Mouse (Mus musculus) heart, adult 2 months (tissue): ENCODE results near the gene Ptpn13. TPM values are rescaled to one million over a fixed set of nuclear protein-coding genes. Genes with fewer than 3 reads are reported as not detected.

ENCODE experiments used
- DNase-seq, 2 experiments: peaks; one replicate each; pipeline ENCODE4 v3.0.0; 2021
- H3K27ac ChIP-seq: fragments of 200-600 bp; 2 replicates; pipeline ENCODE4 v1.8.1; 2022
- H3K27me3 ChIP-seq: fragments of 200-500 bp; 2 replicates; pipeline ENCODE4 v1.6.1; 2012; ENCODE audit warnings: mild to moderate bottlenecking, low read length, inconsistent platforms, mixed read lengths; ENCODE audit not compliant: control insufficient read depth, insufficient read depth
- H3K36me3 ChIP-seq: fragments of 200-500 bp; 2 replicates; pipeline ENCODE4 v1.6.1; 2012; ENCODE audit warnings: low read length, inconsistent platforms; ENCODE audit not compliant: control insufficient read depth, insufficient read depth
- H3K4me1 ChIP-seq: fragments of 200-500 bp; 2 replicates; pipeline ENCODE4 v1.6.1; 2011; ENCODE audit warnings: low read length; ENCODE audit not compliant: control insufficient read depth, insufficient read depth
- H3K4me3 ChIP-seq: fragments of 200-600 bp; 2 replicates; pipeline ENCODE4 v1.8.1; 2022
- H3K79me2 ChIP-seq: fragments of 200-500 bp; replicated peaks from 2 replicates; pipeline ENCODE4 v1.6.1; 2012; ENCODE audit warnings: mild to moderate bottlenecking, inconsistent platforms, low read length, moderate library complexity, mixed read lengths; ENCODE audit not compliant: control insufficient read depth, insufficient read depth
- H3K9ac ChIP-seq: fragments of 200-500 bp; 2 replicates; pipeline ENCODE4 v1.6.1; 2012; ENCODE audit warnings: low read depth, mild to moderate bottlenecking, control low read depth, inconsistent platforms, low read length, mixed read lengths
- CTCF ChIP-seq: fragments of 200-600 bp; IDR thresholded peaks from 2 replicates; pipeline ENCODE4 v1.8.1; 2022; ENCODE audit warnings: antibody characterized with exemption, mild to moderate bottlenecking, moderate library complexity
- EP300 ChIP-seq: fragments of 200-500 bp; IDR thresholded peaks from 2 replicates; pipeline ENCODE4 v1.6.1; 2011; ENCODE audit warnings: low read depth, low read length, control low read depth; ENCODE audit not compliant: insufficient read depth
- POLR2A ChIP-seq: fragments of 200-500 bp; IDR thresholded peaks from 2 replicates; pipeline ENCODE4 v1.6.1; 2011; ENCODE audit warnings: mild to moderate bottlenecking, low read depth, low read length, control low read depth; ENCODE audit not compliant: insufficient read depth
- WGBS: fragments of 180-500 bp; shearing (Covaris S2); methylation state at CpG from one replicate; pipeline ENCODE4 v1.1.7; 2018; 5-methylcytosine and 5-hydroxymethylcytosine counted together
- intact Hi-C: fragments of 180-260 bp; cut with DNase I; formaldehyde crosslinking; loops from one replicate; pipeline ENCODE4 v1.15.1; 2025
- polyA plus RNA-seq: library from polyadenylated mRNA; depleted of rRNA; stranded (reverse); fragments of >200 nt; gene quantifications from 2 replicates; pipeline ENCODE4 v1.2.3, GENCODE M21; 2012
- total RNA-seq, 2 experiments: library from RNA; stranded (reverse); gene quantifications; 2 replicates each; pipeline ENCODE4 v1.2.3; 2021

Ptpn13 gene
- total and polyA plus RNA-seq, 3 experiments, result 2.1 to 5.8 (median 5.3) TPM

- H3K79me2 ChIP-seq, result no peaks in the 10 kb centered on the region
- TF ChIP-seq CTCF (no peak), POLR2A (no peak), EP300 (no peak)
- no peak overlapping the region for H3K9ac ChIP-seq
- intact Hi-C loops, result no loop called here
- 92% methylated on average over 9 of the region's 9 CpGs for WGBS
- no peak overlapping the region for H3K4me3 ChIP-seq
- H3K4me1 ChIP-seq, result no peaks in the 10 kb centered on the region
- H3K27ac ChIP-seq, result no peak overlapping the region
- H3K27me3 ChIP-seq, result no peaks in the 10 kb centered on the region
- no peak for DNase-seq
- H3K36me3 ChIP-seq, result no peaks in the 10 kb centered on the region
Measured at GRCm38 (mm10) chr5:103418009-103418408, 7.0 kb upstream of the Ptpn13 start.

DNA sequence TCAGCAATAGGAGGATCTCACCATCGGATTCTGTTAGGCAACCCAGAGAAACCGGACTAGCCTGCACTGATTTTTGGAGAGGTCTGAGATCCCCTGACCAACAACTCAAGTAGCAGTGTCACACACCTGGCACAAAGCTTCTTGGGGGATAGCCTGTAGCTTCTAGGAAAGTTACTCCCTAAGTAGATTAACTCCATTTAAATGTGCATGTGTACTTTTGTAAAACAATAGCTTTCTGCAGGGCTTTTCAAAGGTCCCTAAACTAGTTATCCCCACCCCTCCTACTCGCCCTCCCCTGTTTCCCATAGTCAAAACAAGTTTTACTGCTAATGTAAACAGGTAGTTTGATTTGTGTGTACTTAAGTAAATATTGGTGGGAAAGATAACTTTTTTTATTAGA is 6.1 kb upstream of the Ptpn13 start:
- H3K27ac ChIP-seq, result no peak overlapping the region
- H3K4me3 ChIP-seq, result no peak overlapping the region
- TF ChIP-seq POLR2A, result no peak
- WGBS, result 78% methylated on average over 3 of the region's 3 CpGs
- DNase-seq, result no peak
- no peaks in the 10 kb centered on the region for H3K36me3 ChIP-seq
- H3K27me3 ChIP-seq, result no peaks in the 10 kb centered on the region
- no peak overlapping the region for H3K9ac ChIP-seq
- no peaks in the 10 kb centered on the region for H3K79me2 ChIP-seq
- intact Hi-C loops, result no loop called here
- H3K4me1 ChIP-seq, result no peaks in the 10 kb centered on the region

DNA sequence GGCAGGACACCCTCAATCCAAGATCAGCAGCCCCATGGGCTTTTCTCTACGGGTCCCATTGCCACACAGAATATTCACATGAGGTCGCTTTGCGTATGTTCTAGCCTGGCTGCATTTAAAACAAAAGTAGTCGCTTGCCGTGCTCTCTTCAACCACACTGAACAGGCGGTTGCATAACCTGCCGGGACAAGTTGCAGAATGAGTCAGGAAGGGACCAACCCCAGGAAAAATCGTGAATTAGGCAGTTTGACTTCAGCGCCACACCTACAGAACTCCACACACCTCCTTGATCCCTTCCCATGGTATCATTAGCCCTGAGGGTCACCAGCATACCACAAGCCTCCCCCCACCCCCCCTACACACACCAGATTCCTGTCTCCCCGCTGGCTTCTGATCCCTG is 4.4 kb upstream of the Ptpn13 start:
- no peaks in the 10 kb centered on the region for H3K79me2 ChIP-seq
- 0 out of 2 replicates have a peak, but pooled peaks cover 3% of the 10 kb centered on the region for H3K27me3 ChIP-seq
- H3K27ac ChIP-seq, result no peak overlapping the region
- intact Hi-C loops, result no loop called here
- H3K9ac ChIP-seq, result no peak overlapping the region
- no peaks in the 10 kb centered on the region for H3K36me3 ChIP-seq
- no peak overlapping the region for H3K4me3 ChIP-seq
- H3K4me1 ChIP-seq, result no peaks in the 10 kb centered on the region
- 65% methylated on average over 10 of the region's 10 CpGs for WGBS
- no peak for DNase-seq
- TF ChIP-seq POLR2A, result no peak
- no peak for TF ChIP-seq CTCF
- no peak for TF ChIP-seq EP300

DNA sequence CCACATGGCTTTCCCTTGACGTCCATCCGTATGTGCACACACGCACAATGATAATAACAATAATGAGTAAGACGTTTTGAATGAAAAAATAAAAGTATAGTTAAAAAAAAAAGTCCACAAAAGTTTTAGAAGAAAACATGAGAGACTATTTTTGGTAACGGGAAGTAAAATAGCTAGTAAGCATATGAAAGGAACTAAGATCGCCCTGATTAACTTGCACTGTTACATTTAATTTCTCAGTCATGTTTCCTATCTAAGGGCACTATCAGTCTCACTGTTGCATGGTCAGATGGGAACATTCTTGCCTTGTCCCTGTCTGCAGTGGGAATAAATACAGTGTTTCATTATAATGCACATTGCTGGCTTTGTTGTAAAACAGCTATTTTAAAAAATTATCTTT is 2.4 kb upstream of the Ptpn13 start:
- Histone ChIP-seq H3K79me2 (no peaks in the 10 kb centered on the region), H3K4me3 (no peak overlapping the region), H3K27ac (no peak overlapping the region), H3K36me3 (no peaks in the 10 kb centered on the region), H3K4me1 (no peaks in the 10 kb centered on the region), H3K27me3 (0 out of 2 replicates have a peak, but pooled peaks cover 4% of the 10 kb centered on the region), H3K9ac (no peak overlapping the region)
- TF ChIP-seq EP300, result no peak
- TF ChIP-seq POLR2A, result no peak
- no peak for TF ChIP-seq CTCF
- DNase-seq, result no peak
- intact Hi-C loops, result no loop called here
- WGBS, result 85% methylated on average over 6 of the region's 6 CpGs

- Histone ChIP-seq H3K79me2 (no peaks in the 10 kb centered on the region), H3K4me3 (no peak overlapping the region), H3K36me3 (no peaks in the 10 kb centered on the region), H3K9ac (no peak overlapping the region), H3K27me3 (0 out of 2 replicates have a peak, but pooled peaks cover 4% of the 10 kb centered on the region), H3K4me1 (no peaks in the 10 kb centered on the region), H3K27ac (no peak overlapping the region)
- intact Hi-C loops, result no loop called here
- WGBS, result 47% methylated on average over 6 of the region's 6 CpGs
- no peak for TF ChIP-seq POLR2A
- TF ChIP-seq EP300, result no peak
- TF ChIP-seq CTCF, result no peak
- no peak for DNase-seq
Measured at GRCm38 (mm10) chr5:103423305-103423926, 1.6 kb upstream of the Ptpn13 start.

DNA sequence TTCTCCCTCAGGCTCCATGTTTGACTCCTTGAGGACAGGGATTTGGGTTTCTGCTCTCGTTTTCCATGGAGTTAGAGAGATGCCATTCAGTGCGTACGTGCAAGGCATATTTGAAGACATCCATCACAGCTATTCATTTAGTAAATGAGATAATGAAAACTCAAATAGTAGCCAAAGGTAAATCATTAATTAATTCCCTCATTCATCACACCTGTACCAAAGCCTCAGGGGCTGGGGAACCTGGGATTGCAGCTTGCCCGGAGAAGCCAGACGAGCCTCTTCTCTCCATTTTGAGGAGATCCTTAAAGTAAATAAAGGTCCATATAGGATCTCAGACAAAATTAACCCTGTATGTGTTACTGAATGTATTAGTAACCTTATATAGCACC is 1.1 kb upstream of the Ptpn13 start:
- intact Hi-C loops, result no loop called here
- no peak for DNase-seq
- Histone ChIP-seq H3K27ac (no peak overlapping the region), H3K36me3 (no peaks in the 10 kb centered on the region), H3K79me2 (no peaks in the 10 kb centered on the region), H3K27me3 (0 out of 2 replicates have a peak, but pooled peaks cover 4% of the 10 kb centered on the region), H3K4me1 (no peaks in the 10 kb centered on the region), H3K9ac (no peak overlapping the region), H3K4me3 (no peak overlapping the region)
- TF ChIP-seq EP300 (no peak), CTCF (no peak), POLR2A (no peak)
- WGBS, result 55% methylated on average over 5 of the region's 5 CpGs
